Mouse (Mus musculus): ENCODE measurements at regions not wholly inside any gene's neighbourhood (a gene's known extent, or its start where the extent isn't known, plus 50 kb on each side); places are given as distances from the start of the nearest gene placed in this dataset.

DNA sequence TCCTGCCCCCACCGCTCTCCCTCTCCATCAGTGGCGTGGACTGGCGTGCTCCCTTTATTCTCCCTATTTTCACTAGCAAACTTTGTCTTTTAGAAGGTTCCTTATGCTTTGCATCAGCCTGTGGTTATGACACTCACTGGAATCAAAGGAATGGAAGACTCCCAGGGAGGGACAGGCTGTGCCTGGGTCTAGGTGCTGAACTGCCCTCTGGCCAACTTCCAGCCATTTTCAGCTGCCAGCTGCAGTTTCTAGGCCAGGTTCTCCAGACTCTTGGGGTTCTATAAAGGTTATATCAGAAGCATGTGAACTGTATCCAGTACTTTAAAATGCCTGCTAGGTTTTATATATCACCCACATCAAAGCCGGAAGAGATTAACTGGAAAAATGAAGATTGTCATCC is 50.2 kb upstream of the Mkln1 start:
- TF ChIP-seq CTCF (IDR thresholded peaks at IDR 0.05; ENCODE audit: borderline replicate concordance, insufficient read depth, low read length): no peak
- TF ChIP-seq POLR2A (IDR thresholded peaks at IDR 0.05; ENCODE audit: low read depth, low read length): no peak
